Mouse (Mus musculus) embryonic stem cell, embryonic (primary cell): ENCODE results near the gene Wbp4.

Experiments used
- CTCF ChIA-PET, 4 experiments: fragments of 300-600 bp in 2 of 4; fragments of 350-600 bp in 2 of 4; sonication (Branson Sonifier 250); formaldehyde crosslinking; loops; one replicate each; lab custom pipeline; 2022; ENCODE audit warnings: inconsistent platforms in 2 of 4; lab: Charles Lee
- POLR2A ChIA-PET, 4 experiments: fragments of 300-600 bp in 2 of 4; fragments of 350-600 bp in 2 of 4; sonication (Branson Sonifier 250); formaldehyde crosslinking; loops; one replicate each; lab custom pipeline; 2022; ENCODE audit warnings: antibody characterized with exemption in 4 of 4, inconsistent platforms in 1 of 4; lab: Charles Lee

Gene Wbp4

DNA sequence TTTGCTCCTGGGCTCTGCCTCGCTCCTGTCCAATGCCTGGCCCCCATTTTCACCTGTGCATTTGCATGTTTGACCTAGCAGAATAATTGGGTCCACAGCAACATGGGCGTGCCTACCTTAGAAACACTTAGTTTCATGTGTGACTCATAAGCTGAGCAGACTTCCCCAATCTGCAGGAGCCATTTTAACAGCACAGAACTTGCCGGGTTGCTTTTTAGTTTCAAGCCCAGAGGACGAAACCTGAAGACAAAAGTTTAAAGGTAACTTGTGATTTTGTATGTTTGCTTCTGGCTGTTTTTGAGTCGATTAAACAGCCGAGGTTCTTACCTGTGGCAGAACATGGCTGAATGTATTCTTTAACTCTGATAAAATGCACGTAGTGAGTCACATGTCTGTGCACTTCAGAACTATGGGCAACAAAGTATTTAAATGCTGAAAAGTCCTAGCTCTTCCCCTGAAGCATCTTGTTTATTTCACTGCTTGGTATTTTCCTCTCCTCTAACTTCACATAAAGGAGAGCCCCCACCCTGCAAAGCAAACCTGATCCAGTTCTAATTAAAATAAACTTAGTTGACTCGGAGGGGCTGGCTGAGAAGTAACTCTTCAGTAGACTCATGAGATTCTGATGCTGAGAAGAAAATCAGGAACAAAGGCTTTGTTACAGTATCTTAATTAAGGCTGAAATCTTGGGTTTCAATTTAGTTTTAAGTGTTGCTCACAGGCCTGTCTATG is 34.4 kb upstream of the Wbp4 start:
- POLR2A ChIA-PET, result interaction anchor here in 2 of 4 experiments (0.7 to 2.2 kb wide), 10 partner anchors 9 to 76 kb away, joined by 3 to 6 read pairs (median 3); partner anchors contain the start of gene Sugt1 (in 2 of the 2)

DNA sequence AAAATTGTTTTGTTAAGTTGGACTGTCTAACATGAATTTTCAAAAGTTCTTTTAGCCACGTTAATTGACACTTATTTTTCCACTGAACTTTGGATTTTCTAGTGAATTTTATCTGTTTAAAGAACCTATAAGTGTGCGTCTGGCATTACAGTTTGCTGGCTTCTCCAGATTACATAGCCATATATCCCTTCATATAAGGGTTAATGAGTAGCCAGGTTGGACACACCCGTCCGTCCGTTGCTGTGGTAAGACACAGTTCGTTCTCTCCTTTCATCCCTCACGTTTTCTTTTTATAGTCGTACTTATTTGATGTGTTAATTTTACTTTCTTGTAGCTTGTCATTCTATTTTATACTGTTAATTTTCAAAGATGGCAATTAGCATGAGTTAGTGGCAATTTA is 33.8 kb upstream of the Wbp4 start:
- ChIA-PET CTCF (interaction anchor here in 2 of 4 experiments (0.7 to 1.8 kb wide), 2 partner anchors 11 to 102 kb away, joined by 4 read pairs; no protein-coding TSS in a partner anchor), POLR2A (interaction anchor here in 2 of 4 experiments (0.7 to 1.7 kb wide), 9 partner anchors 10 to 73 kb away, joined by 3 to 5 read pairs (median 3); partner anchors contain the start of gene Sugt1 (in 1 of the 2))

More for the DNA sequence above, 34.4 kb upstream of the Wbp4 start:
- CTCF ChIA-PET, result interaction anchor here in 2 of 4 experiments (0.7 to 1.8 kb wide), 2 partner anchors 12 to 102 kb away, joined by 4 read pairs; no protein-coding TSS in a partner anchor

DNA sequence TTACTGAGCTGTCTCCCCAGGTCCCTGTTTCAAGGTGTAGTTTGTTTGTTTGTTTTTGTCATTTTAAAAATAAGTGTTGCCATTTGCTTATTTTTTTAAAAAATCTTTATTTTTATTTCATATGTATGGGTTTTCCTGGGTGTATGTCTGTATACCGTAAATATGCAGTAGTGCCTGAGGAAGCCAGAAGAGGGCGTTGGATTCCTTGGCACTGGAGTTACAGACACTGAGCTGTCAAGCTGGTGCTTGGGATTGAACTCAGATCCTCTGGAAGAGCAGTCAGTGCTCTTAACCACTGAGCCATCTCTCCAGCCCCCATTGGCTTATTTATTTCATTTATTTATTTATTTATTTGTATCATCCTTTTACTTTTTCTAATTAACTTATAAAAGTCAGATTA is 32.6 kb upstream of the Wbp4 start:
- ChIA-PET CTCF (interaction anchor here (0.6 to 1.8 kb wide), 15 partner anchors 9 to 399 kb away, joined by 3 to 7 read pairs (median 3); partner anchors contain the start of genes Naa16 (in 1 of the 4) and Sugt1 (in 1 of the 4)), POLR2A (interaction anchor here in 2 of 4 experiments (0.9 to 1.1 kb wide), 3 partner anchors 16 to 73 kb away, joined by 3 to 6 read pairs (median 3); partner anchors contain the start of gene Sugt1 (in 1 of the 2))

DNA sequence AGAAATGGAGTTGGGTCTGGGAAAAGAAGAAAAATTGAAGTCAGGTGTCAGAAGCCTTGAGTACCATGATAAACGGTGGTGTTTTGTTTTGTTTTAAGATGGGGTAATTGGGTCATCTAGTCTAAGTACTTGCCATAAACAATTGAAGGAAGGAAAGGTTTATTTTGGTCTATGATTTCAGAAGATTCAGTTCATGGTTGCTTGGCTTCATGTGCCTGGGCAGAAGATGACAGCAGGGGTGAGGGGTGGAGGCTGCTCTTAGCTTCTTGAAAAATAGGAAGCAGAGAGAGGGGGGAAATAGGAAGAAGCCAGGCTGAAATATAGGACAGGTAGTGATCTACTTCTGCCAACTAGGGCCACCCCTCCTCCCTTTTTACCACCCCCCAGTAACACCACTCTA is 30.2 kb upstream of the Wbp4 start:
- POLR2A ChIA-PET, result interaction anchor here in 2 of 4 experiments (0.9 to 1.8 kb wide), 4 partner anchors 8 to 76 kb away, joined by 3 to 4 read pairs (median 3); partner anchors contain the start of gene Sugt1 (in 1 of the 2)
- CTCF ChIA-PET, result no interaction called here

DNA sequence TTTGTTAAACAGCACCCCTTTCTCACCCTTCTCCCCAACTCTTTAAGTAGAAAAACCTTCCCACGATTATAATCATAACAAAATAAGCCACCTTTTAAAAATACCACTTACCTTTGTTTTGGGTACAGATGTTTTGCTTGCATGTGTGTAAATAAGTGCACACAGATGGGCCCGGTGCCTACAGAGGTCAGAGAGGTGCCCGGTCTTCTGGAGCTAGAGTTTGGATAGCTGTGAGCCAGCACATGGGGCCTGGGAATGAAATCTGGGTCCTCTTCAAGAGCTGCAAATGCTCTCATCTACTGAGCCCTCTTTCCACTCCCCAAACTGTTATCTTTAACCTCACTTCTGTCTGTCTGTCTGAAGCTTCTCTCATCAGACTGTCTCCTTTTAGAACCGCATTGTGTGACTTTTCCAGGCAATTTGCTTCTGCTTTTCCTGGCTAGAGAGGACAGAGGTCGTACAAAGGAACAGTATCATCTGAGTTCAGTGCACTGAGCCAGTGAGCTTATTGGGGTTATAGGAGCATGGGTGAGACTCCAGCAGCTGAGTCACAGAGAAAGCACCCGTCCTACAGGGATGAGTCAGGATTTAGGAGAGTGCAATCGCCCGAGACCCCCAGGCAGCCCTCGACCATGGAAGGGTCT is 27.5 kb upstream of the Wbp4 start:
- ChIA-PET POLR2A (interaction anchor here (0.6 to 2.8 kb wide), 20 partner anchors 10 to 79 kb away, joined by 3 to 10 read pairs (median 4); partner anchors contain the start of gene Sugt1 (in 2 of the 4)), CTCF (no interaction called here)

DNA sequence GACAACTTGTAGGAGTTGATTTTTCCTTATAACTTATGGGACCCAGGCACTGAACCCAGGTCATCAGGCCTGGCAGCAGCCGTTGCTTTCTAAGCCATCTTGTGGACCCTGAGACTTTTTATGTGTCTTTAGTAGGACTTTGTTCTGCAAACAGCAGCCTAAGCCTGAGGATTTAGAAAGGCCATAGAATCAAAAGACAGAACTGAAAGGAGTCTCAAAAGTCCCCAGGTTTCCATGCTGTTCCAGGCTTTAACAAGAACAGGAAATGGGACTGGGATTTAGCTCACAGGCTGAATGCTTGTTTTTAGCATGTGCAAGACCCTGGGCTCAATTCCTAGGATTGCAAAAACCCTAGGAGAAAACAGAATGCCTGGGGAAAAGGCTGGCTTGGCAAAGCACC is 26.5 kb upstream of the Wbp4 start:
- ChIA-PET POLR2A (interaction anchor here in 3 of 4 experiments (0.5 to 2.8 kb wide), 13 partner anchors 9 to 119 kb away, joined by 3 to 10 read pairs (median 5); partner anchors contain the start of gene Sugt1 (in 1 of the 3)), CTCF (no interaction called here)

DNA sequence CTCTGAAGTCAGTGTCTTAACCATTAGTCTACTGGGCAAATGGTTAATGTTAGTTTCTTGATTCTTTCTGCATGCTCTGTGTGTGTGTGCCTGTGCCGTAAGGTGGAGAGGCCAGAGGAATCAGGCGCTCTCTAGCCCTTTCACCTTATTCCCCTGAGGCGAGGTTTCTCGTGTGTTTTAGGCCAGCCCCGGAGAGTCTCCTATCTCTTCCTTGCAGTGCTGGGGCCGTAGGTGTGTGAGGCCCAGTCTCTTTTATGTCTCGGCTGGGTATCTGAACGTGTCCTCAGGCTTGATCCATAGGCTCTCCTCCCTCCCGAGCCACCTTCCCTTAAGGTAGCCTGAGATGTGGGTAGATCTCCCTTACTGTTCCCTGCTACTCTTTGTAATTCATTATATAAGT is 24.9 kb upstream of the Wbp4 start:
- ChIA-PET CTCF (no interaction called here), POLR2A (no interaction called here)

DNA sequence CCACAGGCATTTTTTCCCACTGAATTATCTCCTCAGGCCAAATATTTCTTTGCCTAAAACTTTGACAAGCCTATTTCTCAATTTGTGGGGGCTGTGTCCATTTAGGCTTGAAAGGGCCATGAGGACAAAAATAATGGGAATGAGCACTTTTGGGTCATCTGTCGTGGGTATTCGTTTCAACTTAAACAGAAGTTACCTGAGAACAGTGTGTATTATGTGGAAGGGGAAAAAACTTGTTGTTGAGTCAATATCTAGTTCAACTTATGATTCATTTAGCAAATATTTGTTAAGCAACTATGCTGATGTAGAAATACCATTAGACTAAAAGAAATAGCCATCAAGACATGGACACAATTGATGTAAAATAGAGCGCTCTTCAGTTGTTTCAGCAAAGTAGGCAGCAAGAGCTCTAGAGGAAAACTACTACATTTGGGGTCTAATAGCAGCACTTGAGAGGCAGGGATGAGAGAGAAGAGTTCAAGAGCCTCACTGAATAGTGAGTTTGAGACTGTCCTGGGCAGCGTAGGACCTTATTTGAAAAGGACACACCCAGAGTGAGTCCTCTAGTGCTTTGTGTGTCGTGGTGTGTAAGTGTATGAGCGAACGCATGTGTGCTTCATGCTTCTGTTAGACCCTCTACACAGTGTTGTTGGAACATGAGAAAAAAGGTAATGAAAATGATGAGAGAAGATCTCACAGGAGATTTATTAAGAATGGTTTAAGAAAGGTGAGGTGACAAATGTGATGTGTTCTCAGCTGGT is 23.1 kb upstream of the Wbp4 start:
- ChIA-PET CTCF (interaction anchor here in 1 of 4 experiments (1.4 kb wide), 1 partner anchor 10 kb away, joined by 4 read pairs; no protein-coding TSS in a partner anchor), POLR2A (interaction anchor here in 2 of 4 experiments (0.9 to 1.7 kb wide), 6 partner anchors 9 to 83 kb away, joined by 3 to 7 read pairs (median 4); partner anchors contain the start of gene Sugt1 (in 1 of the 2))

DNA sequence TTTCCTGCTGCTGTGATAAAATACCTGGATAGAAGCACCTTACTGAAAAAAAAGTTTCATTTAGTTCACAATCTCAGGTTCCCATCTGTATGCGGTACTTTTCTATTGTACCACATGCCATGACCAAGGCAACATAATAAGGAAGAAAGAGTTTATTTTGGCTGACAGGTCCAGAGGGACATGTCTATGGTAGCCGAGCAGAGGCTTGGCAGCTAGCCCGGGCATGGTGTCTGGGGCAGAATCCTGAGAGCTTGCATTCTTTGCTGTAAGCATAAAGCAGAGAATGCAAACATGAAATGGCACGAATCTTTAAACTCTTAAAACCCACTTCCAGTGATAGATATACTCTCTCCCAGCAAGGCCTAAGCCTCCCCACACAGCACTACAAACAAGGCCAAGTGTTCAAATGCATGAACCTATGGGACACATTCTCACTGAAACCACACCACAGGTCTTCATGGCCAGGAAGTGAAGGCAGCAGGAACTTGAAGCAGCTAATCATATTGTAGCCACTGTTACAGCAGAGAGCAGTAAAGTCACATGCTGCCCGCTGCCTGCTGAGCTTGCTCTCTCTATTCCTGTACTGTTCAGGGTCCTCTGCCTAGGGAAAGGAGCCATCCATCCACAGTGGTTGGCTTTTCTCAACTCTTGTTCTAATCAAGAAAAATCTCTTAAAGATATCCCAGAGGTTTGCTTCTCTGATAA is 22.2 kb upstream of the Wbp4 start:
- POLR2A ChIA-PET, result interaction anchor here in 2 of 4 experiments (0.9 to 1.7 kb wide), 7 partner anchors 8 to 84 kb away, joined by 3 to 7 read pairs (median 3); partner anchors contain the start of gene Sugt1 (in 1 of the 2)

DNA sequence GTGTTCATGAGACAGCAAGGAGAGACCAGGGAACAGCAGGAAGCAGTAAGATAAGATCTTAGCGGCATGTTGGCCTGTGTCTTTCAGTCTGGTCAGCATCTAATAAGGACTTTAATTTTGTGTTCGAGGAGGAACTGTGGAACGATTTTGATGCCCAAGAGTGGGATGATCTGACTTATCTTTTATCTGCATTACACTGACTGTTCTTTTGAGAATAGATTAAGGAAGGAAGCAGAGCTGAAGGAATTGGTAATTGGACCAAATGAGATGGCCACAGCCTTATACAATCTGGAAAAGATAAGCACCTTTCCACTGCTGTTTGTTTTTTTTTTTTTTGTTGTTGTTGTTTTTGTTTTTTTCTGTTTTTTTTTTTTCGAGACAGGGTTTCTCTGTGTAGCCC is 19.4 kb upstream of the Wbp4 start:
- ChIA-PET CTCF (no interaction called here), POLR2A (interaction anchor here in 2 of 4 experiments (0.7 to 2.0 kb wide), 4 partner anchors 8 to 87 kb away, joined by 3 to 4 read pairs (median 4); partner anchors contain the start of genes Elf1 (in 1 of the 2), Sugt1 (in 1 of the 2) and Wbp4 (in 1 of the 2))

More for the DNA sequence above, 22.2 kb upstream of the Wbp4 start:
- CTCF ChIA-PET, result interaction anchor here in 1 of 4 experiments (1.4 kb wide), 1 partner anchor 11 kb away, joined by 4 read pairs; no protein-coding TSS in a partner anchor

DNA sequence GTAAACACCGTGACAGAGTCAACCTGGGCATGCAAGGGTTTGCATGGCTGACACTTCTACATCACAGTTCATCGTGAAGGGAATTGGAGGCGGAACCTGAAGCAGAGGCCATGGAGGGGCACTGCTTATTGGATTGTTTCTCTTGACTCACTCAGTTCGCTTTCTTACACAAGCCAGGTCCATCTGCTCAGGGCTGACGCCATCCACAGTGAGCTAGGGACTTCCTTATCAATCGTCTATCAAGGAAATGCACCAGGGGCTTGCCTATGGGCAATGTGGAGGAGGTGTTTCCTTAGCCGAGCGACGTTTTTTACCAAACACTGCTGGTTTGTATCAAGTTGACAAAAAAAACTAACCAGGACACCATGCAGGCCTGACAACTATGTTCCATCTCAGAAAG is 18.0 kb upstream of the Wbp4 start:
- ChIA-PET POLR2A (interaction anchor here in 2 of 4 experiments (0.8 to 1.4 kb wide), 5 partner anchors 9 to 88 kb away, joined by 3 to 6 read pairs (median 5); partner anchors contain the start of gene Sugt1 (in 1 of the 2)), CTCF (no interaction called here)

DNA sequence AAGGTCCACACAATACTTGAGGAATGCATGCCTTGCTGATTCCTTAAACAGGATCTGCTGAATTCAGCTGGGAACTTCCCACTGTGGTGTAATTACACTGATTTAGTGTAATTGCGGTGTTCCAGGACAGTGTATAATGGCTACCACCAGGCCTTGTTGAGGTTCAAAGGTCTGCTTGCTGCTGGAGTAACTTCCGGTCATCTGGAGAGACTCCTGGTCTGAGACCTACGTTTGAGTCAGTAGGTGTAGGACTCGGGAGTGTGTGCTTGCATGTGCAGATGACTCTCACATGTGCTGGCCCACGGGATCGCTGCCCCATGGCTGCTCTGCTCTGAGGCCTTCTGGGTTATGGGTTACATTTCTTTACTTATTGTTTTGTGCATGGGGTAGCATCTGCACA is 13.0 kb upstream of the Wbp4 start:
- ChIA-PET CTCF (no interaction called here), POLR2A (interaction anchor here in 1 of 4 experiments (1.0 to 2.2 kb wide), 2 partner anchors 14 to 93 kb away, joined by 3 to 5 read pairs; partner anchors contain the start of genes Elf1, Sugt1 and Wbp4)

DNA sequence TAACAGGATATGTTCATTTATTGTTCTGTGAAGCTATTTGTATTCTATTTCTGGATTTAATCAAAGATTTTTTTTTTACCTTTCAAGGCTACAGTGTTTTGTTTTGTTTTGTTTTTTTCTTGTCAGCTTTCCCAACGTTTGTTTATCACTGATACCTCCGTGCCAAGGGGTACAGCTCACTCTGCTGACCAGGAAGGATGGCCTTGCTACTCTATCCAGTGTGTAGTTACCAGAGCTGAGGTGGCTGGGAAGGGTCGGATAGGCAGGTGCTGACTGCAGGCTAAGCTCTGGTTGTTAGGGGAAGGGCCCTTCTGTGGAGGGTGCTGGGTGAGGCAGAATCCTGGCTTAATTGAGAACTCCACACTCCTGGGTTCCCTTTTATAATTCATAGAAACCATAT is 8.9 kb upstream of the Wbp4 start:
- POLR2A ChIA-PET, result interaction anchor here in 1 of 4 experiments (1.0 to 1.8 kb wide), 2 partner anchors 19 to 76 kb away, joined by 3 to 4 read pairs; no protein-coding TSS in a partner anchor
- CTCF ChIA-PET, result no interaction called here

DNA sequence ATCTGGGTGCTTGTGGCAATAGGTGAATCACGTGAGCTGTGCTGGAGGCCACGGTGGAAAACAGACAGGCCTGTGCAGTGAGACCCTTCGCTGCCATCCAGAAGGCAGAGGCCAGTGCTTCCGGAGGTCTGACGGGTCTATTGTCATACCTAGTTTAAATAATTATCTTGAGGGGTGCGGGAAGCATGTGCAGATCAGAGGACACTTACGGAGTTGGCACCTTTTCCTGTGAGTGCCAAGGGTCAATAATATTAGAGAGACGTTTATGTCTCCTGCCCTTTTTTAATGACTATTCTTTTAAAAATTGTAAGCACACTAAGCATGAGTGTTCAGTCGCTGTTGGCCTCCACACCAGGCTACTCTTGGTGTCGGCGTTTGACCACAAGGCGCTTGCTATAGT is 7.8 kb upstream of the Wbp4 start:
- CTCF ChIA-PET, result interaction anchor here in 1 of 4 experiments (0.7 kb wide), 1 partner anchor 91 kb away, joined by 3 read pairs; no protein-coding TSS in a partner anchor
- POLR2A ChIA-PET, result interaction anchor here in 3 of 4 experiments (0.5 to 1.8 kb wide), 5 partner anchors 20 to 623 kb away, joined by 3 to 6 read pairs (median 4); no protein-coding TSS in a partner anchor

DNA sequence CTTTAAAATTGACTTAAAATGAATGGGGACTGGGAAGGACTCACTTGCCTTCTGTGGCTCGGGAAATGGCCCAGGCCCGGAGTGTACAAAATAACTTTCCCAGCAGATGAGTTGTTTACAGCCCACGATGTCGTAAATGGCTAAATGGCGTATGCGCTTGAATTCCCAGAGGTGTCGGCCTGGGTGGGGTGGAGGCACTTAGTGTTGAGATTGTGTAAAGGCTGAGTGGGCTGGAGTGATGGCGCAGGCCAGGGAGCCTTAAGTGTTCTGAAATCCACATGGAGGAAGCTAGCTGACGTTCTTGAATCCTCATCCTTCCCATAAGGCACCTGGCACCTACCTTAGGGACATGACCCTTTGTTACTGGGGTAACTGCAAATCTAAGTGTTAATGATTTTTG is 7.2 kb upstream of the Wbp4 start:
- ChIA-PET CTCF (interaction anchor here in 2 of 4 experiments (0.7 to 1.5 kb wide), 2 partner anchors 76 to 242 kb away, joined by 3 read pairs; no protein-coding TSS in a partner anchor), POLR2A (interaction anchor here in 3 of 4 experiments (0.5 to 1.9 kb wide), 14 partner anchors 11 to 623 kb away, joined by 3 to 6 read pairs (median 4); partner anchors contain the start of genes Naa16 (in 1 of the 3) and Rgcc (in 1 of the 3))

DNA sequence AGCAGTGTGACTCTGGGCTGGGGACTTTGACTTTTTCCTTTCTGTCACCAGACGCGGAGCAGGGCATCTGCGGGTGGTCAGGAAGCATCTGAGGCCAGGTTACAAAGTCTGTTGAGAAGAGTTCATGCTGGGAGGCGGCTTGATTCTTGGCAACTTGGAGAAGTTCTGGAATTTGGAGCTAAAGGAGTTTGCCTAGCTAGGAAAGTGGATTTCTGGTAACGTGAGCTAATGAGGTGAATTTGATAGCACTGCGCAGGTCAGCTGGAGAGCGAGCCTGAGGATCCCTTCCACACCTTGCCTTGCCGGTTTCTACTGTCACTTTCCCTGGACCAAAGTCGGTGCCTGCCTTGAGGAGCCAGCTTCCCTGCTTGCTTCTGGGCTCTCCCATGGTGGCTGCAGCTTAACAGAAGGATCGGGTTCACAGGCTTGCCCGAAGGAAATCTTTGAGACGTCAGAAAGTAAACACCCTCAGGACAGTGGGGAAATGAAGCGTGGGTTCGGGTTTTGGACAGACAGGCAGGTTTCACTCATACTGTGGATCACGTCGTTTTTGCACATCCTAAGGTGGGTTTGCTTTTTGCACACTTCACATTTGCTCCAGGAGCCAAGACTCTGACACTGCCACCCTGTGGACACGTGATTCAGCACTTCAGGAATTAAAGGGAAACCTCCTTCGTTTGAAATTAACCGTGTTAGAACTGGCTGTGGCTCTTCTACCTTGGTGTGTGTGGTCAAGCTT is 5.8 kb upstream of the Wbp4 start:
- CTCF ChIA-PET, result interaction anchor here in 1 of 4 experiments (1.5 kb wide), 1 partner anchor 78 kb away, joined by 3 read pairs; no protein-coding TSS in a partner anchor
- POLR2A ChIA-PET, result interaction anchor here in 3 of 4 experiments (0.6 to 2.1 kb wide), 24 partner anchors 9 to 137 kb away, joined by 3 to 8 read pairs (median 4); partner anchors contain the start of genes Naa16 (in 2 of the 3), Kbtbd7 (in 1 of the 3) and Sugt1 (in 1 of the 3)
